Mouse (Mus musculus) heart, embryonic 12.5 days (tissue): ENCODE measurements around the gene Lig1. TPM values are rescaled to one million over a fixed set of nuclear protein-coding genes. Genes with fewer than 3 reads are reported as not detected.

Experiments used
- ATAC-seq: fragments of 200-750 bp; cut with Nextera tagmentation; 2 replicates; pipeline ENCODE4 v1.8.0; 2017; ENCODE audit warnings: moderate TSS enrichment, moderate library complexity; ENCODE audit not compliant: insufficient number of reproducible peaks, low FRiP score
- H3K27ac ChIP-seq: fragments of 300-500 bp; sonication (generic); 2 replicates; pipeline ENCODE4 v1.5.1; 2016; ENCODE audit warnings: mild to moderate bottlenecking, moderate library complexity; ENCODE audit not compliant: poor library complexity, severe bottlenecking
- H3K27me3 ChIP-seq: fragments of 300-500 bp; sonication (generic); replicated peaks from 2 replicates; pipeline ENCODE4 v1.6.1; 2016; ENCODE audit warnings: mild to moderate bottlenecking, moderate library complexity
- H3K36me3 ChIP-seq: fragments of 300-500 bp; sonication (generic); 2 replicates; pipeline ENCODE4 v1.6.1; 2016; ENCODE audit warnings: mild to moderate bottlenecking, moderate library complexity
- H3K4me1 ChIP-seq: fragments of 300-500 bp; sonication (generic); replicated peaks from 2 replicates; pipeline ENCODE4 v1.6.1; 2016; ENCODE audit warnings: mild to moderate bottlenecking
- H3K4me2 ChIP-seq: fragments of 300-500 bp; sonication (generic); 2 replicates; pipeline ENCODE4 v1.6.1; 2016; ENCODE audit warnings: mild to moderate bottlenecking, moderate library complexity
- H3K4me3 ChIP-seq: fragments of 300-500 bp; sonication (generic); 2 replicates; pipeline ENCODE4 v1.5.1; 2016; ENCODE audit warnings: mild to moderate bottlenecking
- H3K9ac ChIP-seq: fragments of 300-500 bp; sonication (generic); 2 replicates; pipeline ENCODE4 v1.6.1; 2016; ENCODE audit warnings: mild to moderate bottlenecking, moderate library complexity
- H3K9me3 ChIP-seq: fragments of 300-500 bp; sonication (generic); replicated peaks from 2 replicates; pipeline ENCODE4 v1.6.1; 2016; ENCODE audit warnings: mild to moderate bottlenecking, moderate library complexity
- WGBS: fragments of 180-500 bp; shearing (Covaris S2); methylation state at CpG from one replicate; pipeline ENCODE4 v1.1.7; 2016; 5-methylcytosine and 5-hydroxymethylcytosine counted together
- polyA plus RNA-seq: library from polyadenylated mRNA; unstranded; fragments of >200 nt; fragmentation: Nextera tagmentation; extraction: Ambion mirVana; gene quantifications from 2 replicates; pipeline ENCODE4 v1.2.1, GENCODE M21; 2016

Lig1 gene
- polyA plus RNA-seq, 1 experiment from 2014 or later, result 67.8 TPM

- Histone ChIP-seq H3K27me3 (no peaks in the 10 kb centered on the region), H3K9me3 (no peaks in the 10 kb centered on the region), H3K9ac (no peak overlapping the region), H3K4me3 (no peak overlapping the region), H3K27ac (no peak overlapping the region), H3K4me2 (no peak overlapping the region), H3K36me3 (peaks cover 89% of the 10 kb centered on the region), H3K4me1 (no peaks in the 10 kb centered on the region)
- WGBS, result 86% methylated on average over 1 of the region's 1 CpGs
- ATAC-seq, result no peak
Measured at GRCm38 (mm10) chr7:13290041-13290675, 13.1 kb downstream of the Lig1 start.

- Histone ChIP-seq H3K9ac (no peak overlapping the region), H3K4me2 (no peak overlapping the region), H3K36me3 (peaks cover 90% of the 10 kb centered on the region), H3K4me1 (no peaks in the 10 kb centered on the region), H3K27ac (no peak overlapping the region), H3K9me3 (no peaks in the 10 kb centered on the region), H3K27me3 (no peaks in the 10 kb centered on the region), H3K4me3 (no peak overlapping the region)
- ATAC-seq, result no peak
- 82% methylated on average over 2 of the region's 2 CpGs for WGBS
Measured at GRCm38 (mm10) chr7:13291370-13291769, 14.3 kb downstream of the Lig1 start.

GRCm38 (mm10) chr7:13293878-13294855 lies 17.1 kb downstream of the Lig1 start:
- no peaks in the 10 kb centered on the region for H3K9me3 ChIP-seq
- no peak overlapping the region for H3K4me2 ChIP-seq
- H3K27ac ChIP-seq, result no peak overlapping the region
- WGBS, result 81% methylated on average over 11 of the region's 11 CpGs
- H3K4me3 ChIP-seq, result no peak overlapping the region
- no peaks in the 10 kb centered on the region for H3K4me1 ChIP-seq
- H3K9ac ChIP-seq, result no peak overlapping the region
- ATAC-seq, result no peak
- H3K36me3 ChIP-seq, result peaks cover 93% of the 10 kb centered on the region
- no peaks in the 10 kb centered on the region for H3K27me3 ChIP-seq

GRCm38 (mm10) chr7:13295256-13295655 lies 18.2 kb downstream of the Lig1 start:
- H3K4me2 ChIP-seq, result no peak overlapping the region
- no peaks in the 10 kb centered on the region for H3K4me1 ChIP-seq
- WGBS, result 88% methylated on average over 7 of the region's 7 CpGs
- peaks cover 94% of the 10 kb centered on the region for H3K36me3 ChIP-seq
- no peak overlapping the region for H3K4me3 ChIP-seq
- H3K27ac ChIP-seq, result no peak overlapping the region
- no peak for ATAC-seq
- H3K9me3 ChIP-seq, result no peaks in the 10 kb centered on the region
- H3K27me3 ChIP-seq, result no peaks in the 10 kb centered on the region
- no peak overlapping the region for H3K9ac ChIP-seq

- H3K4me2 ChIP-seq, result no peak overlapping the region
- H3K27ac ChIP-seq, result no peak overlapping the region
- H3K36me3 ChIP-seq, result peaks cover 95% of the 10 kb centered on the region
- H3K9ac ChIP-seq, result no peak overlapping the region
- no peaks in the 10 kb centered on the region for H3K27me3 ChIP-seq
- WGBS, result 87% methylated on average over 1 of the region's 1 CpGs
- H3K4me3 ChIP-seq, result no peak overlapping the region
- no peaks in the 10 kb centered on the region for H3K9me3 ChIP-seq
- no peak for ATAC-seq
- H3K4me1 ChIP-seq, result no peaks in the 10 kb centered on the region
Measured at GRCm38 (mm10) chr7:13297636-13298035, 20.6 kb downstream of the Lig1 start.

GRCm38 (mm10) chr7:13298821-13299220 lies 21.7 kb downstream of the Lig1 start:
- H3K4me2 ChIP-seq, result no peak overlapping the region
- WGBS, result 86% methylated on average over 5 of the region's 5 CpGs
- H3K27ac ChIP-seq, result no peak overlapping the region
- H3K4me3 ChIP-seq, result no peak overlapping the region
- ATAC-seq, result no peak
- H3K27me3 ChIP-seq, result no peaks in the 10 kb centered on the region
- H3K4me1 ChIP-seq, result no peaks in the 10 kb centered on the region
- H3K9ac ChIP-seq, result no peak overlapping the region
- no peaks in the 10 kb centered on the region for H3K9me3 ChIP-seq
- peaks cover 97% of the 10 kb centered on the region for H3K36me3 ChIP-seq

- no peak for ATAC-seq
- no peak overlapping the region for H3K9ac ChIP-seq
- WGBS, result 89% methylated on average over 1 of the region's 1 CpGs
Measured at GRCm38 (mm10) chr7:13301643-13302042, 24.6 kb downstream of the Lig1 start.

GRCm38 (mm10) chr7:13302780-13303179 lies 25.7 kb downstream of the Lig1 start:
- ATAC-seq, result no peak
- no peak overlapping the region for H3K27ac ChIP-seq
- 71% methylated on average over 2 of the region's 2 CpGs for WGBS
- no peak overlapping the region for H3K4me2 ChIP-seq
- peaks cover 95% of the 10 kb centered on the region for H3K36me3 ChIP-seq
- no peak overlapping the region for H3K9ac ChIP-seq
- no peaks in the 10 kb centered on the region for H3K9me3 ChIP-seq
- H3K27me3 ChIP-seq, result no peaks in the 10 kb centered on the region
- no peaks in the 10 kb centered on the region for H3K4me1 ChIP-seq
- no peak overlapping the region for H3K4me3 ChIP-seq

More at GRCm38 (mm10) chr7:13301643-13302042, 24.6 kb downstream of the Lig1 start:
- H3K4me2 ChIP-seq, result no peak overlapping the region
- no peak overlapping the region for H3K4me3 ChIP-seq
- no peak overlapping the region for H3K27ac ChIP-seq
- peaks cover 97% of the 10 kb centered on the region for H3K36me3 ChIP-seq
- no peaks in the 10 kb centered on the region for H3K4me1 ChIP-seq
- no peaks in the 10 kb centered on the region for H3K9me3 ChIP-seq
- no peaks in the 10 kb centered on the region for H3K27me3 ChIP-seq

- no peaks in the 10 kb centered on the region for H3K4me1 ChIP-seq
- no peak overlapping the region for H3K4me3 ChIP-seq
- no peak for ATAC-seq
- H3K36me3 ChIP-seq, result peaks cover 97% of the 10 kb centered on the region
- H3K27me3 ChIP-seq, result no peaks in the 10 kb centered on the region
- H3K27ac ChIP-seq, result no peak overlapping the region
- H3K9ac ChIP-seq, result no peak overlapping the region
- H3K9me3 ChIP-seq, result no peaks in the 10 kb centered on the region
- H3K4me2 ChIP-seq, result no peak overlapping the region
Measured at GRCm38 (mm10) chr7:13303372-13303771, 26.3 kb downstream of the Lig1 start.

GRCm38 (mm10) chr7:13309407-13309806 lies 32.3 kb downstream of the Lig1 start:
- Histone ChIP-seq H3K4me3 (no peak overlapping the region), H3K9ac (no peak overlapping the region), H3K4me1 (no peaks in the 10 kb centered on the region), H3K4me2 (no peak overlapping the region), H3K9me3 (no peaks in the 10 kb centered on the region), H3K27me3 (no peaks in the 10 kb centered on the region), H3K36me3 (peaks cover 85% of the 10 kb centered on the region), H3K27ac (no peak overlapping the region)
- ATAC-seq, result no peak
- 80% methylated on average over 2 of the region's 2 CpGs for WGBS

GRCm38 (mm10) chr7:13310493-13311199 lies 33.6 kb downstream of the Lig1 start:
- Histone ChIP-seq H3K27ac (no peak overlapping the region), H3K9me3 (no peaks in the 10 kb centered on the region), H3K36me3 (peaks cover 74% of the 10 kb centered on the region), H3K9ac (no peak overlapping the region), H3K4me3 (no peak overlapping the region), H3K4me2 (no peak overlapping the region), H3K27me3 (no peaks in the 10 kb centered on the region), H3K4me1 (no peaks in the 10 kb centered on the region)
- 83% methylated on average over 6 of the region's 6 CpGs for WGBS
- no peak for ATAC-seq
